Mouse (Mus musculus) liver, adult (tissue): ENCODE data around the gene E130309D02Rik.

Experiments used
- GATA4 ChIP-seq: IDR thresholded peaks from 2 replicates; pipeline ENCODE4 v1.6.1; 2014; ENCODE audit warnings: mild to moderate bottlenecking, low read length; ENCODE audit not compliant: insufficient replicate concordance

E130309D02Rik gene

GRCm38 (mm10) chr5:143316605-143317287, 1.6 kb upstream of the E130309D02Rik start:
- no peak for TF ChIP-seq GATA4

GRCm38 (mm10) chr5:143315514-143315888, 341 bp upstream of the E130309D02Rik start:
- TF ChIP-seq GATA4: no peak

- no peak for TF ChIP-seq GATA4
These were observed 904 bp downstream of the E130309D02Rik start for GRCm38 (mm10) chr5:143314183-143314729.

GRCm38 (mm10) chr5:143311886-143312285, 3.3 kb downstream of the E130309D02Rik start:
- TF ChIP-seq GATA4: no peak

- no peak for TF ChIP-seq GATA4
These were observed 5.2 kb downstream of the E130309D02Rik start for GRCm38 (mm10) chr5:143309916-143310315.

- no peak for TF ChIP-seq GATA4
These were observed 6.3 kb downstream of the E130309D02Rik start for GRCm38 (mm10) chr5:143308825-143309224.

GRCm38 (mm10) chr5:143304251-143304650, 10.9 kb downstream of the E130309D02Rik start:
- no peak for TF ChIP-seq GATA4

GRCm38 (mm10) chr5:143301296-143301695, 13.9 kb downstream of the E130309D02Rik start:
- no peak for TF ChIP-seq GATA4

- TF ChIP-seq GATA4: no peak
These were observed 15.5 kb downstream of the E130309D02Rik start for GRCm38 (mm10) chr5:143299686-143300085.

- TF ChIP-seq GATA4: no peak
These were observed 16.8 kb downstream of the E130309D02Rik start for GRCm38 (mm10) chr5:143298391-143298790.

- no peak for TF ChIP-seq GATA4
These were observed 17.2 kb downstream of the E130309D02Rik start for GRCm38 (mm10) chr5:143297986-143298385.

GRCm38 (mm10) chr5:143295330-143295729, 19.8 kb downstream of the E130309D02Rik start:
- TF ChIP-seq GATA4: no peak

- TF ChIP-seq GATA4: no peak
These were observed 20.3 kb downstream of the E130309D02Rik start for GRCm38 (mm10) chr5:143294862-143295261.

- TF ChIP-seq GATA4: no peak
These were observed 21.8 kb downstream of the E130309D02Rik start, which contains the start of gene Zfp853 for GRCm38 (mm10) chr5:143293404-143293803. Gene Zfp853, minus strand, starts transcription at chr5:143293623.

- no peak for TF ChIP-seq GATA4
These were observed 22.3 kb downstream of the E130309D02Rik start for GRCm38 (mm10) chr5:143292879-143293278.

- TF ChIP-seq GATA4: no peak
These were observed 25.9 kb downstream of the E130309D02Rik start for GRCm38 (mm10) chr5:143289299-143289698.

GRCm38 (mm10) chr5:143288378-143288911, 26.7 kb downstream of the E130309D02Rik start:
- TF ChIP-seq GATA4: no peak

- TF ChIP-seq GATA4: no peak
These were observed 27.3 kb downstream of the E130309D02Rik start for GRCm38 (mm10) chr5:143287774-143288328.
